Mouse (Mus musculus) heart, adult 18-20 months (tissue): ENCODE data around the gene Pmvk. TPM values are rescaled to one million over a fixed set of nuclear protein-coding genes. Genes with fewer than 3 reads are reported as not detected.
"Not testable (repeated sequence)": the region's sequence is repeated elsewhere in the genome, so short reads cannot be mapped to it uniquely, and the experiment has no call there.

ENCODE experiments used
- DNase-seq, 2 experiments: peaks; one replicate each; pipeline ENCODE4 v3.0.0; 2021 to 2022; ENCODE audit warnings: mixed read lengths in 1 of 2
- total RNA-seq, 2 experiments: library from RNA; stranded (reverse); gene quantifications; 2 replicates each; pipeline ENCODE4 v1.2.3; 2021

Gene Pmvk
- total RNA-seq, 2 experiments from 2014 or later = 8.4 to 8.8 TPM

- DNase-seq = no peak
Measured at GRCm38 (mm10) chr3:89425876-89426275, 28.5 kb upstream of the Pmvk start.

- not testable (repeated sequence) for DNase-seq
Measured at GRCm38 (mm10) chr3:89429021-89429420, 25.3 kb upstream of the Pmvk start.

DNA sequence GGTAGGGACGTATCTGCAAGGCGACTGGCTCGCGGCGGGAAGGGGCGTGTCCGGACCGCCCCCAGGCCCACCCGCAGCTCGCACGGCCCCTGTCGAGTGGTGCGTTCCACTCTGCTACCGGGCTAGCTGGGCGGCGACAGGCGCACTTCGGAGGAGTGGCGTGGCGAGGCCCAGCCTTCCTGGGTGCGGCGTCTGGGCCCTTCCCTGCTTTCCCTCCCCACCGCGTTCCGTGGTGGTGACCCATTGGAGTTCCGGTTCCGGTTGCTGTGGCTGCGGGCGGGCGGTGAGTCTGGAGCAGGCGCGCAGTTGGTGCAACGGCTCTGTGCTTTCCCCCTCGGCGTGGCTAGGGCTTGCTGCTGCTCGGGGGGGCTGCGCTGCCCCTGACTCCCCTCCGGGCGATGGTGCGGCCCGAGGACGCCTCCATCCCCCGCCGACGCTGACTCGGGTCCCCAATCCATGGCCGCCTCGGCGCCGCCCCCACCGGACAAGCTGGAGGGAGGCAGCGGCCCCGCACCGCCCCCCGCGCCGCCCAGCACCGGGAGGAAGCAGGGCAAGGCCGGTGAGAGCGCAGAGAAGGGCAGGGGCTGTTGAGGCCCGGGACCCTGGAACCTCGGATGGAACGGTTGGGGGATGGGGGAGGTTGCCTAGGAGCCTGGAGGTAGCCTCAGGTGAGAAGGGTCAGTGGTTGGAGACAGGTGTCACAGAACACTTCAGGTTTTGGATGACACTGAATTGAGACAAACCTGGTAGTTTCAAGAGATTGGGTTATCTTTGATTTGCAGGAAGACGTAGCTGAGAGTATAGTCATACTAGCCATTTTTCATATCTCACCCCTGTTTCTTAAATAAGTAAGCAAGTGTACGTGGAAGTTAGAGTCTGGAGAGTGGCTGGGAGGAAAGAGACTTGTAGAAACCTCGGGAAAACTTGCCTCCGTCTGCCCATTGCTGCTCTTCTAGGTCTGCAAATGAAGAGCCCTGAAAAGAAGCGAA, 23.9 kb upstream of the Pmvk start, which contains the start of gene Pygo2:
Gene Pygo2, plus strand, starts transcription at position 44 of the 989 bp plus-strand sequence.
- peak; percentile 94 to 98 for DNase-seq

GRCm38 (mm10) chr3:89432606-89433005, 21.7 kb upstream of the Pmvk start:
- no peak for DNase-seq

DNA sequence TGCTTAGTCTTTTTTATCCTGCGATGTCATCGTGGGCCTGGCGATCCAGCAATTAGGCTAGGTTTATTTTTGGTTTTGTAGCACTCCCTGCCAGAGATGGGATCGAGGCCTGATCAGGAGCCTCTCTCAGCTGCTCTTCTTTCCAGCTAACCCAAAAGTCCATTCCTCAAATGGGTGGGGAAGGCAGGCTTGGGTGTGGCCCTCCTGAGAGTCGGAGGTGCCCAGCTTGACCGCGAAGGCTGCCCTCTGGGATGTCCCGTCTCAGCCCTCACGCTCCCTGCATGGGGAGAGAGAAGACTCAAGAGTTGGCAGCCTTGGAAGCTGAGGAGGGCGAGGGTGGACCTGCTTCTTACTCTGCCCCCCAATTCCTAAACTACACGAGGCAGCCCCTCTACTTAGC, 19.8 kb upstream of the Pmvk start:
- DNase-seq = no peak

DNA sequence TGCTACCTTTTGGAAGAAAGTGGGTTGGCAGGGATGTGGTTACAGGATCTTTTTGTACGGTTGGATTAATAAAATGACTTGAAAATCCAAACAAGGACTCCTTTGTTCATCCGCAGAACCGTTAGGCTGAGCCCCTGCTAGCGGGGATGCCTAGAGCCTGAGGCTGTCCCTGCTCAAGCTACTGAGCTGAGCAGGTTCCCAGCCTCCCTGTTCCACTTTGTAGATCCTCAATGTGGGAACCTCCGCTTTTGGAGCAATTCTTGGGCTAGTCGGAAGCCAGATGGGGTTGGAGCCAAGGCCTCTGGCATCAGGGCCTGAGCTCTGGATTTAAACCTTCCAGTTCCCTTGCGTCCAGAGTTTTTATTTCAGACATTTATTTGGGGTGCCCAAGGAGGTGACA, 19.3 kb upstream of the Pmvk start:
- DNase-seq = no peak

DNA sequence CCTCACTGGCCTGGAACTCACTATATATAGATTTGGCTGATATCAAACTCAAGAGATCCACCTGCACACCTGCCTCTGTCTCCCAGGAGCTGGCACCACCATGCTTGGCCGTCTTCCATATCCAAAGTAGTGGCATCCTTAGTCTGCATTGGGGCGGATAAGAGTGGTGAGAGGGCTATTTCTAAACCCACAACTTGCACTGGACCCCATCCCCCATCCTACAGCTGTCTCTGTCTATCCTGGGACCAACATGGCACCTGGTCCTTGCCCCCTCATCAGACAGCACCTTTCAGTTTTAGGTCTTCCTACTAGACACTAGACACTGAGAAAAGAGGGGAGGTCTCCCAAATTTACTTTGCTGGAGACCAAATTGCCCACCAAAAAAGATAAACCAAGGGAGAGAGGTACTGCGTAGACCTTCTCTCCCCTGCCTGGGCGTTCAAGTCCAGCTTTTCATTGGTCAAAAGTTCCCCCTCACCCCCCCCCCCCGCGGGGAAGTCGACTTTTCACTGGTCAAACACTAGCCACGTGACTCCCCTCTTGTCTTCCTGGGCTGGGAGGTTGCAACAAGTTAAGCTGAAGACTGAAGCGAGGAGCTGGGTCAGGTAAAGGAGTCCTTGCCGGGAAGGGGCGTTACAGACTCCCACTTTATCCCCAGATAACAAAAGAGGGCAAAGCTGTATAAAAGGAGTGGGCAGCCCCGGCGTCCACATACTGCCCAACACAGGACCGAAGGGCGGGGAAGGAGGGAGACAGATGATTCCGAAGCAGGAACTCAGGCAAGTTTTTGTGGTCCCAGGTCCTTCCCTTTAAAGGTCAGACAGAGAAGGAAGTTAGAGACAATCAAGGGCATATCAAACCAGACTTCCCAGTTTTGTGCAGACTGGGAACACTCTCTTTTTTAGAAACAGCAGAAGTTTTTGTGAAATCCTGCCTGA, 17.9 kb upstream of the Pmvk start, which contains the start of gene Pbxip1:
Gene Pbxip1, plus strand, starts transcription at position 531 of the 938 bp plus-strand sequence.
- DNase-seq = peak; percentile 84 to 87

- no peak for DNase-seq
Measured at GRCm38 (mm10) chr3:89437269-89437668, 17.1 kb upstream of the Pmvk start.

GRCm38 (mm10) chr3:89440691-89441090, 13.7 kb upstream of the Pmvk start:
- DNase-seq = no peak

DNA sequence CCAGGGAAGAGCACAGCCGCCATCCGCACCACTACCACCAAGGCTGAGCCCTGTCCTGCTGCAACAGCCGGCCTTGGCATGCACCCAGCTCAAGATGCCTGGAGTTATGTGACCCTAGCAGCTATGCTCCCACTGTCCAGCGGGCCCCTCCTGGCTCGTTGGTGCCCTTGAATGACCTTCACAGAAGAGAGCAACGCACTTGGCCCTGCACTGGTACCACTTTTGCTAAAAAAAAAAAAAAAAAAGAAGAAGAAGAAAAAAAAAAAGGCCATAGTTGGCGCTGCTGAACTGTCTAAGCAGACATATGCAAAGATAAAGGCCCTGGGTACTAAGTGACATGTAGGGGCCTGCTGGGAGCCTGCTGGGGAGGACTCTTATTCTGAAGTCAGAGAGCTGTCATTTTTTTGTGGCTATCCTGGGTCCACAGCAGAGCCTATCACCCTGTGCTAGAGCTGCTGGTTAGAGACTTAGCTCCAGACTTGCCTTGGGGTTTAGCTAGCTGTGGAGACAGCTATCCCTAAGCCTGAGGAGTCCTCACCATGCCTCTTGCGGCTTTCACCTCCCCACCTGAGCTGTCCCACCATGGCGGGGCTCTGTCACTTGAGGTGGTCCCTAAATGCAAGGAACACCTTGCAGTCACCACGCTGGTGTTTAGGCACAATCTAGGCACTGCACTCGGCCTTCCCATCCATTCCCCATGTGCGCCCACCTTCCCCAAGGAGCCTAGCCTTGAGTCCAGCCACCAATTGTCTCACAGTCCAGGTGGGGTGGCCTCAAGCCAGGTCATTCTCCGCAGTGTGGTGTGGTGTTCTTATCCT, 5.4 kb upstream of the Pmvk start:
- peak in 1 of 2 experiments; percentile 49 for DNase-seq

GRCm38 (mm10) chr3:89449541-89449940, 4.8 kb upstream of the Pmvk start:
- DNase-seq = peak; percentile 61 to 79

- no peak for DNase-seq
Measured at GRCm38 (mm10) chr3:89451916-89452315, 2.4 kb upstream of the Pmvk start.

DNA sequence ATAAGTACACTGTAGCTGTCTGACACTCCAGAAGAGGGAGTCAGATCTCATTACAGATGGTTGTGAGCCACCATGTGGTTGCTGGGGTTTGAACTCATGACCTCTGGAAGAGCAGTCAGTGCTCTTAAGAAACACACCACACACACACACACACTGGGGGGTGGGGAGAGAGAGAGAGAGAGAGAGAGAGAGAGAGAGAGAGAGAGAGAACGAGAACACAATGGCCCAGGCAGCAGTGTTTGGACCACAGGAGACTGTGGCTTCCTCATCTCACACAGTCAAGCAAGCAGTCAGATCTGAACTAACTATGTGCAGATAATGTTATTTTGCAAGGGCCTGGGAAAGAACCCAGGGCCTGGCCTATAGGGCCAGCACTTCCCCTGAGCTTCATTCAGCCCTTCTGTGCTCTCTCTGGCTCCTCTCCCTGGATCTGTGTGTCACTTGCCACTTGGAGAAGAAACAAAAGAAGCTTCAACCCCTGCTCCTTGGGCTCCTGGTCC, 1.5 kb downstream of the Pmvk start:
- DNase-seq = no peak

GRCm38 (mm10) chr3:89456726-89457665, 2.7 kb downstream of the Pmvk start:
- peak; percentile 54 to 87 for DNase-seq

DNA sequence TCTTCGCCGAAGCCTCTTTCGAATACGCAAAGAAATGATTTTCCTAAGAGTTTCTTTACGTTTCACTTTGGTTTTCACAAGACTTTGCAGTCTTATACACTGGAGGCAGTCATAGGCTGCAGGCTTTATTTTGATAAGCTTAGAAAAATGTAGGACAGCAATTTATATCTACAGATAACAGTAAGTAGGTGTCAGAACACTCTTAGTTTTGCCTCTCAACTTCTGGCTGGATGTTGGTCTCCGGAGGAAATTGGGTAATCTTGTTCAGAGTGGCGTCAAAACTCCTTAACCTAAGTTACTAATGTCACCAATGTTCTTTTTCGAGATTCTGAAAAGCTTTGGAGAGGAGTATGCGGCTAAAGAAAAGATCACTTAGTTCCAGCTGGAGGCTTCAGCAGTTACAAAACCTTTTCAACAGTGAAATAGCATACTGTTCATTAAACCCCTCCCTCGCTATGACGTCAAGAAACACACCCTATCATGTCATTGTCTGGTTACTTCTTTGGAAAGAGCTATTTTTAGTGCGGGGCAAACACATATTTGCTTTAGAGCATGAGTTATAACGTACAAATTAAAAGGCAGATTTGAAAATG, 4.1 kb downstream of the Pmvk start:
- no peak for DNase-seq

GRCm38 (mm10) chr3:89458965-89459807, 4.8 kb downstream of the Pmvk start:
- DNase-seq = peak; percentile 92 to 96

DNA sequence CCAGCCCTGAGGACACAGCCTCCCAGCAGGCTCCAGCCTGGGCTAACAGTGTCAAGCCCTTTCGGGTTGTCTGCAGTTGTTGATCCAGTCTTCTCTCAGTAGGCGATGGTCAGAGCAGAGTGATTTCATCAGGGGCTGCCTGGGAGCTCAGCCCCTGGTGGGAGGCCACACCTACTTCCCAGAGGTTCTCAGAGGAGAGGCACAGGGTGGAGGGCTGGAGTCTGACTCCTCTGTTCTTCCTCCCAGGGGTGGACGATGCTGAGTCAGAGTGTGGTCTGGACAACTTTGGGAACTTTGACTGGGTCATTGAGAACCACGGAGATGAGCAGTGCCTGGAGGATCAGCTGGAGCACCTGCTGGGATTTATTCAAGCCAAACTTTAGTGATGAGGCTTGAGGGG, 13.9 kb downstream of the Pmvk start:
- no peak for DNase-seq

DNA sequence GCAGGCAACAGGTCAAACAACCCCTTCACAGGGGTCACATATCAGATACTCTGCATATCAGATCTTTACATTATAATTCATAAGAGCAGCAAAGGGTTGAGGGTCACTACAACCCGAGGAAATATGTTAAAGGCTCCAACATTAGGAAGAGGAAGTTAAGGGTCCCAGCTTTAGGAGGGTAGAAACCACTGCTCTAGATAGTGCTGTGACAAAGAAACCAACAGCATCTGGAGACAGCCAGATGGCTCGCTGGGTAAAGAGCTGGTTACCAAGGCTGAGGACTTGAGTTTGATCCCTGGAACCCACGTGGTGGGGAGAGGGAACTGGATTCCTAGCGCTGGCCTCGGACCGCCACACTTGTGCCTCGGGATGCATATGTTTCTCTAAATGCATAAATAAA, 17.9 kb downstream of the Pmvk start:
- DNase-seq = no peak

- DNase-seq = no peak
Measured at GRCm38 (mm10) chr3:89473838-89474237, 19.5 kb downstream of the Pmvk start.
